Mouse (Mus musculus) forebrain, embryonic 16.5 days (tissue): ENCODE measurements around the gene Bicdl1. TPM values are rescaled to one million over a fixed set of nuclear protein-coding genes. Genes with fewer than 3 reads are reported as not detected.

Experiments
- ATAC-seq: fragments of 200-750 bp; cut with Nextera tagmentation; 2 replicates; pipeline ENCODE4 v1.8.0; 2017; ENCODE audit warnings: mild to moderate bottlenecking, moderate library complexity
- H3K27ac ChIP-seq: fragments of 300-500 bp; sonication (generic); 2 replicates; pipeline ENCODE4 v1.5.1; 2014; ENCODE audit warnings: low read length, control low read depth
- H3K27me3 ChIP-seq: fragments of 300-500 bp; sonication (generic); replicated peaks from 2 replicates; pipeline ENCODE4 v1.6.1; 2014; ENCODE audit warnings: low read length; ENCODE audit not compliant: control insufficient read depth, insufficient read depth
- H3K36me3 ChIP-seq: fragments of 300-500 bp; sonication (generic); 2 replicates; pipeline ENCODE4 v1.6.1; 2014; ENCODE audit not compliant: control insufficient read depth, insufficient read depth
- H3K4me1 ChIP-seq: fragments of 300-500 bp; sonication (generic); replicated peaks from 2 replicates; pipeline ENCODE4 v1.6.1; 2014; ENCODE audit warnings: low read length; ENCODE audit not compliant: control insufficient read depth, insufficient read depth
- H3K4me2 ChIP-seq: fragments of 300-500 bp; sonication (generic); 2 replicates; pipeline ENCODE4 v1.6.1; 2014; ENCODE audit warnings: mild to moderate bottlenecking, low read length, control low read depth
- H3K4me3 ChIP-seq: fragments of 300-500 bp; sonication (generic); replicated peaks from 2 replicates; pipeline ENCODE4 v1.5.1; 2014; ENCODE audit warnings: mild to moderate bottlenecking, low read length, control low read depth
- H3K9ac ChIP-seq: fragments of 300-500 bp; sonication (generic); replicated peaks from 2 replicates; pipeline ENCODE4 v1.6.1; 2014; ENCODE audit warnings: low read depth, low read length, control low read depth
- H3K9me3 ChIP-seq: fragments of 300-500 bp; sonication (generic); 2 replicates; pipeline ENCODE4 v1.6.1; 2016; ENCODE audit warnings: low read length; ENCODE audit not compliant: control insufficient read depth
- WGBS: fragments of 180-500 bp; shearing (Covaris S2); extraction: QIAGEN DNeasy Blood & Tissue Kit; methylation state at CpG from one replicate; pipeline ENCODE4 v1.1.7; 2014; 5-methylcytosine and 5-hydroxymethylcytosine counted together
- polyA plus RNA-seq: library from polyadenylated mRNA; unstranded; fragments of >200 nt; fragmentation: Nextera tagmentation; extraction: Ambion mirVana; gene quantifications from 2 replicates; pipeline ENCODE4 v1.2.1, GENCODE M21; 2015

Bicdl1 gene
- polyA plus RNA-seq, 1 experiment from 2014 or later, result 28.6 TPM

GRCm38 (mm10) chr5:115650885-115651284 lies 80.5 kb downstream of the Bicdl1 start:
- Histone ChIP-seq H3K27me3 (no peaks in the 10 kb centered on the region), H3K27ac (no peak overlapping the region), H3K36me3 (peaks cover 8% of the 10 kb centered on the region; the same call in 1 of the 2 replicates), H3K4me3 (no peak overlapping the region), H3K9me3 (no peaks in the 10 kb centered on the region), H3K4me2 (no peak overlapping the region), H3K9ac (no peak overlapping the region), H3K4me1 (peaks cover 11% of the 10 kb centered on the region)
- no peak for ATAC-seq
- WGBS, result 90% methylated on average over 10 of the region's 10 CpGs

DNA sequence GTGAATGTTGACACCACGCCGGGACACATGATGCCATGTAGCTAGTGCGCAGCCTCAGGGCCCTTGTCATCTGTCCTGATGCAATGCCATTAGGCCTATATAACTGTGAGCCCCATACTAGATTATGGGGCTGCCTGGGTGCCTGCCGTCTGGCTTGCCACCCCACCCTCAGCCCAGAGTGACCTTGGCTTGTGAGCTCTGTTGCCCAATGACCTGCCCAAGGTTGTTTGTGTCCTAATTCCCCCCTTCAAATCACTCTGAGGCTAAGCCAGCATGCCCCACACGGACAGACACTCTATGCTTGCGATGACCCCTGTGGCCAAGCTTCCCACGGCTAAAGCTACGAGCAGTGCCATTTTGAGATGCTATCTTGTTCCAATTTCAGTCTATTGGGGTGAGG lies 81.7 kb downstream of the Bicdl1 start:
- H3K9me3 ChIP-seq, result no peaks in the 10 kb centered on the region
- no peak overlapping the region for H3K4me2 ChIP-seq
- H3K27ac ChIP-seq, result no peak overlapping the region
- H3K9ac ChIP-seq, result no peak overlapping the region
- no peaks in the 10 kb centered on the region for H3K27me3 ChIP-seq
- WGBS, result 93% methylated on average over 8 of the region's 8 CpGs
- no peak overlapping the region for H3K4me3 ChIP-seq
- no peak for ATAC-seq
- H3K36me3 ChIP-seq, result peaks cover 9% of the 10 kb centered on the region; the same call in 1 of the 2 replicates
- H3K4me1 ChIP-seq, result peaks cover 11% of the 10 kb centered on the region

GRCm38 (mm10) chr5:115648876-115649275 lies 82.5 kb downstream of the Bicdl1 start:
- H3K4me3 ChIP-seq, result no peak overlapping the region
- H3K4me1 ChIP-seq, result peaks cover 11% of the 10 kb centered on the region
- no peaks in the 10 kb centered on the region for H3K9me3 ChIP-seq
- ATAC-seq, result no peak
- no peak overlapping the region for H3K9ac ChIP-seq
- no peaks in the 10 kb centered on the region for H3K27me3 ChIP-seq
- WGBS, result 59% methylated on average over 3 of the region's 3 CpGs
- H3K27ac ChIP-seq, result no peak overlapping the region
- H3K36me3 ChIP-seq, result peaks cover 9% of the 10 kb centered on the region
- no peak overlapping the region for H3K4me2 ChIP-seq

- ATAC-seq, result no peak
- no peak overlapping the region for H3K4me3 ChIP-seq
- H3K36me3 ChIP-seq, result peaks cover 15% of the 10 kb centered on the region
- no peaks in the 10 kb centered on the region for H3K4me1 ChIP-seq
- no peak overlapping the region for H3K27ac ChIP-seq
- H3K9ac ChIP-seq, result no peak overlapping the region
- no peak overlapping the region for H3K4me2 ChIP-seq
- H3K9me3 ChIP-seq, result no peaks in the 10 kb centered on the region
- no peaks in the 10 kb centered on the region for H3K27me3 ChIP-seq
- 86% methylated on average over 9 of the region's 9 CpGs for WGBS
Observed at GRCm38 (mm10) chr5:115644192-115644591, 87.2 kb downstream of the Bicdl1 start.

- no peak overlapping the region for H3K9ac ChIP-seq
- H3K27ac ChIP-seq, result no peak overlapping the region
- H3K9me3 ChIP-seq, result no peaks in the 10 kb centered on the region
- H3K4me1 ChIP-seq, result peaks cover 37% of the 10 kb centered on the region
- no peak overlapping the region for H3K4me3 ChIP-seq
- no peaks in the 10 kb centered on the region for H3K27me3 ChIP-seq
- no peak for ATAC-seq
- 71% methylated on average over 6 of the region's 6 CpGs for WGBS
- peaks cover 9% of the 10 kb centered on the region for H3K36me3 ChIP-seq
- no peak overlapping the region for H3K4me2 ChIP-seq
Observed at GRCm38 (mm10) chr5:115635536-115635935, 95.9 kb downstream of the Bicdl1 start.

GRCm38 (mm10) chr5:115634046-115634445 lies 97.4 kb downstream of the Bicdl1 start:
- H3K27me3 ChIP-seq, result no peaks in the 10 kb centered on the region
- H3K36me3 ChIP-seq, result peaks cover 6% of the 10 kb centered on the region
- H3K9me3 ChIP-seq, result no peaks in the 10 kb centered on the region
- no peak overlapping the region for H3K4me2 ChIP-seq
- no peak overlapping the region for H3K9ac ChIP-seq
- H3K4me1 ChIP-seq, result peaks cover 38% of the 10 kb centered on the region
- no peak for ATAC-seq
- H3K4me3 ChIP-seq, result no peak overlapping the region
- H3K27ac ChIP-seq, result no peak overlapping the region
- 90% methylated on average over 8 of the region's 8 CpGs for WGBS

DNA sequence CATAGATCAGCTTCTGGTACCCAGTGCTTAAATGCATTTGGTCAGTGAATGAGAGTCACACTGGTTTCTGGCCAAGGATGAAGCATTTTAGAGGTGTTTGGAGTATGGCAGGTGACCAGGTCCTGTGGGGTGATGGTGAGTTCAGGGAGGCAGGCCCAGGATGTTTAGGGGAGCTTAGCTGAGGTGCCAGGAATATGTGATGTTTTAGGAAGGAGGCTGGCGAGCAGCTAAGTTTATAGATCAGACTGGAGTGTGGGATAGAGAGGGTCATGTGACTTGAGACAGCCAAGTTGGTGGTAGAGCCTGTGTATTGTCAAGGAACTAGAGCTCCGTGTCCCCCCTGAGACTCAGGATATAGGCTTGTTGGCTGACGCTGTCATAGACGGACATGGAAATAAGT lies 98.4 kb downstream of the Bicdl1 start:
- Histone ChIP-seq H3K27me3 (no peaks in the 10 kb centered on the region), H3K9ac (peak overlapping the region; percentile 93; the same call in 1 of the 2 replicates), H3K36me3 (no peaks in the 10 kb centered on the region), H3K4me1 (peaks cover 38% of the 10 kb centered on the region), H3K4me3 (peak overlapping the region; percentile 84), H3K4me2 (peak overlapping the region; percentile 60), H3K9me3 (no peaks in the 10 kb centered on the region), H3K27ac (no peak overlapping the region)
- ATAC-seq, result no peak
- WGBS, result 64% methylated on average over 4 of the region's 4 CpGs

DNA sequence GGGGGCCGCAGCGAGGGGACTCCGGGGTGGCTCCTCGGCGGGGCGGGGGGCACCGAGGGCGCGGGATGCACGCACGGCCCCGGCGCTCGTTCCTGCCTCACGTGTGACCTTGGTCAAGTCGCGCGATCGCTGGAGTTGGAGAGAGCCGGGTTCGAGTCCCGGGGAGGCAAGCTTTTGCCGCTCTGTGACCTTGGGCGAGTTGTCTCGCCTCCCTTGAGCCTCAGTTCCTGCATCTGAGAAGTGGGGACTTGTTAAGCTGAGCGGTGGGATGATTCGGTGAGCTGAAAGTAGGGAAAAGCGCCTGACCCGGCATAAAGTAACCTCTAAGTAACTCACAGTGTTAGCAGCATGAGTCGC lies 99.1 kb downstream of the Bicdl1 start:
- Histone ChIP-seq H3K9me3 (no peaks in the 10 kb centered on the region), H3K27ac (peak overlapping the region; percentile 85), H3K4me2 (peak overlapping the region; percentile 60), H3K9ac (peak overlapping the region; percentile 93), H3K27me3 (no peaks in the 10 kb centered on the region), H3K4me1 (peaks cover 38% of the 10 kb centered on the region), H3K4me3 (peak overlapping the region; percentile 84), H3K36me3 (no peaks in the 10 kb centered on the region)
- WGBS, result 2% methylated on average over 27 of the region's 30 CpGs
- no peak for ATAC-seq

- Histone ChIP-seq H3K27me3 (no peaks in the 10 kb centered on the region), H3K9me3 (no peaks in the 10 kb centered on the region), H3K36me3 (no peaks in the 10 kb centered on the region), H3K4me3 (peak within 1 kb of the TSS; percentile 84), H3K9ac (peak within 1 kb of the TSS; percentile 93), H3K4me2 (peak within 1 kb of the TSS; percentile 71), H3K27ac (peak within 1 kb of the TSS; percentile 90), H3K4me1 (peaks cover 38% of the 10 kb centered on the region)
- ATAC-seq, result peak; percentile 87
- under 1% methylated on average over 72 of the region's 125 CpGs for WGBS
Observed at GRCm38 (mm10) chr5:115631505-115632357, 99.7 kb downstream of the Bicdl1 start, which contains the start of gene Rab35. Rab35 (plus strand) TSS chr5:115631908.
